Mouse (Mus musculus) embryonic facial prominence, embryonic 11.5 days (tissue): ENCODE data around the gene Gm28043. TPM values are rescaled to one million over a fixed set of nuclear protein-coding genes. Genes with fewer than 3 reads are reported as not detected.

Experiments
- ATAC-seq: fragments of 200-750 bp; cut with Nextera tagmentation; replicated peaks from 2 replicates; pipeline ENCODE4 v1.8.0; 2017; ENCODE audit warnings: low read depth; ENCODE audit not compliant: insufficient number of reproducible peaks, low FRiP score, low TSS enrichment
- DNase-seq: peaks from one replicate; pipeline ENCODE4 v3.0.0-alpha.2; 2015; ENCODE audit warnings: low spot score
- H3K27ac ChIP-seq: fragments of 300-500 bp; sonication (generic); replicated peaks from 2 replicates; pipeline ENCODE4 v1.5.1; 2014; ENCODE audit warnings: mild to moderate bottlenecking, low read depth, low read length, control low read depth
- H3K27me3 ChIP-seq: fragments of 300-500 bp; sonication (generic); 2 replicates; pipeline ENCODE4 v1.6.1; 2014; ENCODE audit warnings: mild to moderate bottlenecking, low read length, moderate library complexity, mixed read lengths; ENCODE audit not compliant: control insufficient read depth, insufficient read depth
- H3K36me3 ChIP-seq: fragments of 300-500 bp; sonication (generic); replicated peaks from 2 replicates; pipeline ENCODE4 v1.6.1; 2014; ENCODE audit warnings: low read depth, mild to moderate bottlenecking, low read length, moderate library complexity, mixed read lengths; ENCODE audit not compliant: control insufficient read depth, insufficient read depth
- H3K4me1 ChIP-seq: fragments of 300-500 bp; sonication (generic); 2 replicates; pipeline ENCODE4 v1.6.1; 2014; ENCODE audit warnings: low read length, mixed read lengths; ENCODE audit not compliant: control insufficient read depth, insufficient read depth
- H3K4me2 ChIP-seq: fragments of 300-500 bp; sonication (generic); 2 replicates; pipeline ENCODE4 v1.6.1; 2014; ENCODE audit warnings: low read depth, mild to moderate bottlenecking, control low read depth, low read length, moderate library complexity
- H3K4me3 ChIP-seq: fragments of 300-500 bp; sonication (generic); 2 replicates; pipeline ENCODE4 v1.5.1; 2014; ENCODE audit warnings: low read depth, low read length, control low read depth
- H3K9ac ChIP-seq: fragments of 300-500 bp; sonication (generic); replicated peaks from 2 replicates; pipeline ENCODE4 v1.6.1; 2014; ENCODE audit warnings: mild to moderate bottlenecking, control low read depth, low read length
- H3K9me3 ChIP-seq: fragments of 300-500 bp; sonication (generic); replicated peaks from 2 replicates; pipeline ENCODE4 v1.6.1; 2016; ENCODE audit warnings: mild to moderate bottlenecking, low read length, inconsistent platforms, mixed read lengths; ENCODE audit not compliant: control insufficient read depth
- WGBS: fragments of 180-500 bp; shearing (Covaris S2); extraction: QIAGEN DNeasy Blood & Tissue Kit; methylation state at CpG from one replicate; pipeline ENCODE4 v1.1.7; 2014; 5-methylcytosine and 5-hydroxymethylcytosine counted together
- polyA plus RNA-seq: library from polyadenylated mRNA; unstranded; fragments of >200 nt; fragmentation: Nextera tagmentation; extraction: Ambion mirVana; gene quantifications from 2 replicates; pipeline ENCODE4 v1.2.1, GENCODE M21; 2014

Gene Gm28043
- polyA plus RNA-seq, 1 experiment from 2014 or later, result 2.1 TPM

GRCm38 (mm10) chr17:29683127-29683526 is 68.5 kb downstream of the Gm28043 start:
- Histone ChIP-seq H3K27ac (no peak overlapping the region), H3K4me3 (no peak overlapping the region), H3K9ac (no peak overlapping the region), H3K36me3 (peaks cover 10% of the 10 kb centered on the region), H3K9me3 (no peaks in the 10 kb centered on the region), H3K27me3 (no peaks in the 10 kb centered on the region), H3K4me2 (no peak overlapping the region), H3K4me1 (no peaks in the 10 kb centered on the region)
- WGBS, result 82% methylated on average over 2 of the region's 2 CpGs
- DNase-seq (no peak), ATAC-seq (no peak)

GRCm38 (mm10) chr17:29684275-29684674 is 69.6 kb downstream of the Gm28043 start:
- Histone ChIP-seq H3K27ac (no peak overlapping the region), H3K27me3 (no peaks in the 10 kb centered on the region), H3K4me3 (no peak overlapping the region), H3K4me1 (no peaks in the 10 kb centered on the region), H3K36me3 (peaks cover 10% of the 10 kb centered on the region), H3K9ac (no peak overlapping the region), H3K4me2 (no peak overlapping the region), H3K9me3 (no peaks in the 10 kb centered on the region)
- ATAC-seq, result no peak
- 89% methylated on average over 4 of the region's 4 CpGs for WGBS
- DNase-seq, result no peak

GRCm38 (mm10) chr17:29686771-29687170 is 72.1 kb downstream of the Gm28043 start:
- no peaks in the 10 kb centered on the region for H3K4me1 ChIP-seq
- peaks cover 17% of the 10 kb centered on the region for H3K36me3 ChIP-seq
- H3K4me2 ChIP-seq, result no peak overlapping the region
- WGBS, result 86% methylated on average over 5 of the region's 5 CpGs
- no peak for ATAC-seq
- no peak for DNase-seq
- H3K27me3 ChIP-seq, result no peaks in the 10 kb centered on the region
- H3K9me3 ChIP-seq, result no peaks in the 10 kb centered on the region
- H3K27ac ChIP-seq, result no peak overlapping the region
- no peak overlapping the region for H3K4me3 ChIP-seq
- no peak overlapping the region for H3K9ac ChIP-seq

- no peak overlapping the region for H3K9ac ChIP-seq
- WGBS, result 85% methylated on average over 6 of the region's 6 CpGs
- H3K4me3 ChIP-seq, result no peak overlapping the region
- H3K9me3 ChIP-seq, result no peaks in the 10 kb centered on the region
- peaks cover 14% of the 10 kb centered on the region for H3K36me3 ChIP-seq
- no peak for ATAC-seq
- no peaks in the 10 kb centered on the region for H3K4me1 ChIP-seq
- H3K4me2 ChIP-seq, result no peak overlapping the region
- no peak overlapping the region for H3K27ac ChIP-seq
- no peaks in the 10 kb centered on the region for H3K27me3 ChIP-seq
- no peak for DNase-seq
Measured at GRCm38 (mm10) chr17:29687373-29687772, 72.7 kb downstream of the Gm28043 start.

GRCm38 (mm10) chr17:29688610-29689009 is 73.9 kb downstream of the Gm28043 start:
- ATAC-seq (no peak), DNase-seq (no peak)
- no peak overlapping the region for H3K4me2 ChIP-seq
- H3K36me3 ChIP-seq, result peaks cover 14% of the 10 kb centered on the region
- no peak overlapping the region for H3K27ac ChIP-seq
- no peaks in the 10 kb centered on the region for H3K4me1 ChIP-seq
- H3K9me3 ChIP-seq, result no peaks in the 10 kb centered on the region
- no peak overlapping the region for H3K9ac ChIP-seq
- WGBS, result 95% methylated on average over 10 of the region's 10 CpGs
- no peaks in the 10 kb centered on the region for H3K27me3 ChIP-seq
- H3K4me3 ChIP-seq, result no peak overlapping the region

- Histone ChIP-seq H3K27ac (no peak overlapping the region), H3K4me3 (no peak overlapping the region), H3K27me3 (no peaks in the 10 kb centered on the region), H3K9ac (no peak overlapping the region), H3K9me3 (no peaks in the 10 kb centered on the region), H3K36me3 (peaks cover 17% of the 10 kb centered on the region), H3K4me2 (no peak overlapping the region), H3K4me1 (no peaks in the 10 kb centered on the region)
- ATAC-seq (no peak), DNase-seq (no peak)
- WGBS, result 76% methylated on average over 6 of the region's 6 CpGs
Measured at GRCm38 (mm10) chr17:29690257-29690656, 75.6 kb downstream of the Gm28043 start.

GRCm38 (mm10) chr17:29692827-29693226 is 78.2 kb downstream of the Gm28043 start:
- no peaks in the 10 kb centered on the region for H3K27me3 ChIP-seq
- WGBS, result 84% methylated on average over 2 of the region's 2 CpGs
- H3K4me2 ChIP-seq, result no peak overlapping the region
- no peak for ATAC-seq
- H3K36me3 ChIP-seq, result peaks cover 15% of the 10 kb centered on the region
- H3K9me3 ChIP-seq, result no peaks in the 10 kb centered on the region
- no peak overlapping the region for H3K9ac ChIP-seq
- H3K27ac ChIP-seq, result no peak overlapping the region
- H3K4me3 ChIP-seq, result no peak overlapping the region
- H3K4me1 ChIP-seq, result no peaks in the 10 kb centered on the region
- DNase-seq, result no peak

- Histone ChIP-seq H3K9me3 (no peaks in the 10 kb centered on the region), H3K36me3 (peaks cover 14% of the 10 kb centered on the region), H3K4me1 (no peaks in the 10 kb centered on the region), H3K9ac (no peak overlapping the region), H3K27me3 (no peaks in the 10 kb centered on the region), H3K27ac (no peak overlapping the region), H3K4me3 (no peak overlapping the region), H3K4me2 (no peak overlapping the region)
- 74% methylated on average over 2 of the region's 2 CpGs for WGBS
- DNase-seq, result no peak
- ATAC-seq, result no peak
Measured at GRCm38 (mm10) chr17:29693571-29693970, 78.9 kb downstream of the Gm28043 start.
